Mouse (Mus musculus): ENCODE measurements at regions not wholly inside any gene's neighbourhood (a gene's known extent, or its start where the extent isn't known, plus 50 kb on each side); places are given as distances from the start of the nearest gene placed in this dataset.

GRCm38 (mm10) chr4:54430789-54431188, 514.1 kb upstream of the Zfp462 start:
- DNase-seq (ENCODE audit: low spot score), result no peak

- no peak for DNase-seq (ENCODE audit: low spot score)
Observed at GRCm38 (mm10) chr4:54460596-54460995, 484.3 kb upstream of the Zfp462 start.

- DNase-seq (ENCODE audit: low spot score), result no peak
Observed at GRCm38 (mm10) chr4:54469176-54469575, 475.7 kb upstream of the Zfp462 start.

- peak; percentile 5 for DNase-seq (ENCODE audit: low spot score)
Observed at GRCm38 (mm10) chr4:54470022-54471008, 474.5 kb upstream of the Zfp462 start.

GRCm38 (mm10) chr4:54471009-54471408, 473.8 kb upstream of the Zfp462 start:
- no peak for DNase-seq (ENCODE audit: low spot score)

- DNase-seq (ENCODE audit: low spot score), result no peak
Observed at GRCm38 (mm10) chr4:54481766-54482165, 463.1 kb upstream of the Zfp462 start.

- no peak for DNase-seq (ENCODE audit: low spot score)
Observed at GRCm38 (mm10) chr4:54493074-54493473, 451.8 kb upstream of the Zfp462 start.

GRCm38 (mm10) chr4:54497312-54497994, 447.4 kb upstream of the Zfp462 start:
- DNase-seq (ENCODE audit: low spot score), result no peak

- no peak for DNase-seq (ENCODE audit: low spot score)
Observed at GRCm38 (mm10) chr4:54515934-54516333, 428.9 kb upstream of the Zfp462 start.

GRCm38 (mm10) chr4:54523283-54523682, 421.6 kb upstream of the Zfp462 start:
- DNase-seq (ENCODE audit: low spot score), result no peak

GRCm38 (mm10) chr4:54526003-54526586, 418.8 kb upstream of the Zfp462 start:
- no peak for DNase-seq (ENCODE audit: low spot score)

GRCm38 (mm10) chr4:54527660-54528059, 417.2 kb upstream of the Zfp462 start:
- DNase-seq (ENCODE audit: low spot score), result no peak

GRCm38 (mm10) chr4:54531739-54532138, 413.1 kb upstream of the Zfp462 start:
- no peak for DNase-seq (ENCODE audit: low spot score)

- no peak for DNase-seq (ENCODE audit: low spot score)
Observed at GRCm38 (mm10) chr4:54533846-54534245, 411.0 kb upstream of the Zfp462 start.

GRCm38 (mm10) chr4:54552864-54553618, 391.8 kb upstream of the Zfp462 start:
- no peak for DNase-seq (ENCODE audit: low spot score)

- DNase-seq (ENCODE audit: low spot score), result no peak
Observed at GRCm38 (mm10) chr4:54563075-54563474, 381.8 kb upstream of the Zfp462 start.

GRCm38 (mm10) chr4:54573185-54573584, 371.7 kb upstream of the Zfp462 start:
- DNase-seq (ENCODE audit: low spot score), result no peak

GRCm38 (mm10) chr4:54587197-54587596, 357.7 kb upstream of the Zfp462 start:
- peak; percentile 0 for DNase-seq (ENCODE audit: low spot score)

GRCm38 (mm10) chr4:54588704-54589103, 356.1 kb upstream of the Zfp462 start:
- DNase-seq (ENCODE audit: low spot score), result no peak

GRCm38 (mm10) chr4:54601671-54602512, 343.0 kb upstream of the Zfp462 start:
- DNase-seq (ENCODE audit: low spot score), result no peak

All from ovary, postnatal 14 days (tissue).